Mouse (Mus musculus) spleen, adult 18-20 months (tissue): ENCODE results near the gene Trmt112.

Experiments
- DNase-seq, 2 experiments: peaks; one replicate each; pipeline ENCODE4 v3.0.0; 2022; ENCODE audit warnings: mixed read lengths in 2 of 2

The Trmt112 gene

DNA sequence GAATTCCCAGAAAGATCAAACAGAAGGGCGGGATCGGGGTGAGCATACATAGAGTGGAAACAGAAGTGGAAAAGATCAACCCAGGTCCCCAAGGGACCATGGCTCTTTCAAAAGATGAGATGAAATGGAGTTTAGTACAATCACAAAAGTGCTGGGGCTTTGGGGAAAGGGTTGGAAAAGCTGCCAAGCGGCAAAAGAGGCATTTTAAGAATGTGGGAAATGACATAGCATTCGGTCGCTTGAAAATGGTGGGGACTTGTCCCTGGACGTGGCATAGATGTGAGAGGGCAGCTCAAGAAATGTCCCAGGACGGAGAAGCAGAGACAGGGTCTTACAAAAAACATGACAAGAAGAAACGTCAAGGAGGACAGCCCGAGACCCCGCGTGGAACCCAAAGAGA, 477 bp upstream of the Trmt112 start:
- DNase-seq: no peak

DNA sequence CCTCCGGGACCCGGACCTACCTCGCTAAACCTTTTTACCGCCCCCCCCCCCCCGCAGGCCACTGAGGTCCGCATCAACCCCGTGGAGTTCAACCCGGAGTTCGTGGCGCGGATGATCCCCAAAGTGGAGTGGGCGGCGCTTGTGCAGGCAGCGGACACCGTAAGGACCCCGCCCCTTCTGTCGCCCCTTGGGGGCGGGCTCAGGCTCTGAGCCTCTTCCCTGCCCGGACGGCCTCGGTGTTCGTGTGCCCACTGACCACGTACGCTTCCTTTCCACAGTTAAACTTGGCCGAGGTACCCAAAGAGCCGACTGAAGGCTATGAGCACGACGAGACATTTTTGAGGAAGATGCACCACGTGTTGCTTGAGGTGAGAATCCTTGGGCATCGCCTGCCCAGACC, 808 bp downstream of the Trmt112 start:
- DNase-seq: peak; percentile 55

DNA sequence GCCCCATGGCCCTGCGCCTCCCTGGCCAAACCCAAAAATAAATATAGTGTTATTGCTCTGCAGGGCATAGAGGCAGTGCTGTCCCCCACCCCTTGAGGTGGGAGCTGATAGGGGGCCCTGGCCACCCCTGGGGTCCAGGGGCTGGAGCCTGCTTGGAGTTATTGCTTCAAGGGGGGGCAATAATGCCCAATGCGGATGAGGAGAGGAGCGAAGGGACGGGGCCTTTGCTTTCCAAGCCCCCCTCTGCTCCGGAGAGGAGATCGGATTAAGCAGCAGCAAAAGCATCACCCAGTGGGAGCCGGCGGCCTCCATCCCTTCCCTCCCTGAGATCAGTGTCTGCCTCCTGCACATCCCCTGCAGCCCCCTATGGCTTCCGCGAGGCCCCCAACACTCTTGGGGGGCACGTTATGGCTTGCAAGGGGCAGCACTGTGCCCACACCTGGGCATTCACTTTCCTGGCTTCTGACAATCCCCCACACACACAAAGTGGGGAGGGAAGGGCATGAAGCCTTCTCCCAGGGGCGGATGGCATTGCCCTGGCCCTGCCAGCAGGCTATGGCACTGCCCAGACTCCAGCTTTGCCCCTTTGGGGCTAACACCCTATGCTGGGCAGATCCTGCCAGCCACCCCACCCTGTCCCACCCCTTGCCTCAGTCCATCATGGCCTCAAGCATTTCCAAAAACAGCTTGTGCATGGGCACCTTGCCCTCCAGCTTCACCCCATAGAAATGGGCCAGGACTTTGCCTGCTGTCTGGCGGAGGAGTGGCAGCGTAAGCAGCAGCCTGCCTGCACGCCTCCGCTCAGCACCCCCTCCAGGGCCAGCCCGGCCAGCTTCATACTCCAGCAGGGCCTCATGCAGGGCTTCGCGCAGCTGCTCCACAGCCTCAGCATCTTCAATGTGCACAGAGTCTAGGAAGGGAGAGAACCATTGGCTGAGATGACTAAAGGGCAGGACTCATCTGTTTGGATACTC, 1.9 kb downstream of the Trmt112 start:
- DNase-seq: no peak

DNA sequence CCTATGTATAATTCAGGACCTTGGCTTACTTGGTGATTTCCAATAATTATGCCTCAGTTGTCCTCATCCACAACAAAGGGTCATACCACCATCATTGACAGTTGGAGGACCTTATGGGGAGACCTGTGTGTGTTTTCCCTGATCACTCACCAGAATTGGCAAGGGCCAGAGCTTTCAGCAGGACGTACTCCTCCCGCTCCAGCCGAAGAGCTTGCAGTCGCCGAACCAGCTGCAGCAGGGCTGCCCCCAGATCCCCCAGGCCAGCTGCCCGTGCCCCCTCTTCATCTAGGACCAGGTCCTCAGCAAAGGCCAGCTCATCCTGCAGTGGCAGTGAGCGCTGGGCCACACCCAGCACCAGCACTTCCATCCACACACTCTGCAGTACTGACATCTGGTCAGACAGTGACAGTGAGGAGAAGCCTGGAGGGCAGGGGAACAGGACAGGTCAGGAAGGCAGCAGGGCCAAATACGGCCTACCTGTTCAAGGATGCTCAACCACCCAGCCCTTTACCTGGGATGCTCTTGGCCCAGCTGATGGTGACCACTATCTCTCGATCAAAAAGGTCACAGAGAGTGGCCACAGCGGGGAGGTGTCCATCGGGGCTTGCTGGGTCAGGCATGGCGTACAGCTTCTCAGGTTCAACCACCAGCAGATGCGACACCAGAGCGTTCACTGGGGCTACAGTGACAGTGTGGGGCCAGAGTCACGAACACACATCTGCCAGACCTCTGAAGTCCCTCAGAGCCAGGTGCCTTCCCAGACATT, 2.9 kb downstream of the Trmt112 start:
- DNase-seq: no peak

DNA sequence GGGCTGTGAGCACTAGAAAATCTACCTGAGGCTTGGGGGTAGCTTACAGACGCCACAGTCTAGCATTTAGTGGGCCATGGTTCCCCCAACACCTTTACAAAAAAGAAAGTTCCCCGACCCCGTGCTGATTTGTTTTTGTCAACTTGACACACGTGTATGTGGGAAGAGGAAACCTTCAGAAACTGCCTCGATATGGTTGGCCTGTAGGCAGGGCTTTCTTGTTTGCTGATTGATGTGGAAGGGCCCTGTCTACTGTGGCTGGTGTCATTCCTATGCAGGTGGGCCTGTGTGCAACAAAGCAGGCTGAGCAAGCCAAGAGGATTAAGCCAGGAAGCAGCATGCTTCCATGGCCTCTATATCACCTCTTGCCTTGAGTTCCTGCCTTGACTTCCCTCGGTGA, 3.5 kb downstream of the Trmt112 start:
- no peak for DNase-seq

DNA sequence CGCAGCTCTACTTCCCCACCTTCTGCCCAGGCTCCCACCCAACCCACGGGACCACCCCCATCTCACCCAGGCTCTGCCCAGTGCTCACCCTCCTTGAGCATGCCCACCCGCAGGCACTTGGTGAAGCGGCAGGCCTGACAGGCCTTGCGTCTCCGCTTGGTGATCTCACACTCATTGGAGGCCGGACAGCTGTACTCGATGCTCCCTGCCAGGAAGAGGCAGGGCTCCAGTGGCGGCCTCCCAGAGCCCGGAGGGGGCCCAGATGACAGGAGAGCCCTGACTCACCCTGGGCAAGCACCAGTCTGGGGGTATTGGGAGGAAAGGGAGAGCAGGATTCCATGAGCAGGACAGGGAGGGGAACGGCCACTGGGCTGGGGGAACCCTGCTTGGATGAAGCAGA, 4.5 kb downstream of the Trmt112 start:
- no peak for DNase-seq

DNA sequence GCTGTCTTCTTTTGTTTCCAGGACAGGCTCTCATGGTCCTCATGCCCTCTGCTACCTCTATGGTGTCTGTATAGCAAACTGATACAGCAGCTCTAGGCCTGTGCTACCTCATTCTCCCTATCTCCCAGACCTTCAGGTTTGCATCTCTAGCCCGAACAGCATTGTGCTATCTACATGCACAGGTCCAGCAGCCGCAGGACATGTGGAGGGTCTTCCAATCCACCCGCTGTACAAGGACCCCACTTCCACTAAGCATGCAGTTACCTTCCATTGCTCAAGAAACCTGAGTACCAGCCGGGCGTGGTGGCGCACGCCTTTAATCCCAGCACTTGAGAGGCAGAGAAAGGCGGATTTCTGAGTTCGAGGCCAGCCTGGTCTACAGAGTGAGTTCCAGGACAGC, 5.0 kb downstream of the Trmt112 start:
- DNase-seq: no peak

DNA sequence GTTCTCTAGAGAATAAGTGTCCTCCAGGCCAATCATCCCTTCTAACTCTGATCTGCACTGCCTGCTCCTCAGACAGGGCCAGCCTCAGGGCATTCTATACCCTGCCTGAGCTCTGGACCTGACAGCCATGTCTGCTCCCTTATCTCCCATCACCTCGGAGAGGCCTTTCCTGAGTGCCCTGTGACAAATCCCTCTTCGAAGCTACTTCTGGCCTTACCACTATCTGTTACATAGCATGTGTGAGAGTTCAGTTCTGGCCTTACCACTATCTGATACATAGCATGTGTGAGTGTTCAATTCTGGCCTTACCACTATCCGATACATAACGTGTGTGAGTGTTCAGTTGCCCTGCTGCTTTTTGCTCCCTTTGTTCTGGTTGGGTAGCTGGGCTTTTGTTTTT, 5.8 kb downstream of the Trmt112 start:
- DNase-seq: no peak

DNA sequence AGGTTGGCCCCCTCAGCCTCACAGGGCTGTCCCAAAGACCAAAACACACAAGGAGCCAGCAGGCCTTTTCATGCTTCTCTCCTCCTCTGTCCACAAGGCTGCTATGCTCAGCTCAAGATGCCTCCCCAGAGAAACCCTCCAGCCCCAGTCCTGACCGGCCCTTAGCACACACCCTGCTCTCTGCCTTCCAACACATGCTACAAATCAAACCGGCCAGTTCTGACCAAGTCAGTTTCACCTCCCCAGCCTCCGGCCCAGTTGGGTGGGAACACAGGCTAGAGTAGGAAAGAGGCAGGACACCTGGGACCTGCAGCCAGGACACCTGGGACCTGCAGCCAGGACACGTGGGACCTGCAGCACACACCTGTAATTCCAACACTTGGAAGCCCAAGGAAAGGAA, 7.0 kb downstream of the Trmt112 start:
- no peak for DNase-seq

DNA sequence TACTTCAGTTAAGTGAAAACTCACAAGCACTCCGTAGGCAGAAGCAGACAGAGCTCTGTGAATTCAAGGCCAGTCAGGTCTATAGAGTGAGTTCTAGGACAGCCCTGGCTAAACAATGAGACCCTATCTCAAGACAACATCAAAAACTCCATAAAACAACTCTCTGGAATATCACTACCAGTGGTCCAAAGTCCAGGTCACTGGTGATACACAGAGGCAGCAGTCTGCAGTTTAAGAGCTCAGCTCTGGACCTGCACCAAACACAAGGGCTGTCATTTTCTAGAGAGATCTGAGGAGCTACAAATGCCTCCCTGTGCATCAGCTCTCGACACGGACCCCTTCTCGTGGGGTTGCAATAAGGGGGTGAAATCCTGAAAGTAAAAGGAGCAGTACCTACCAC, 8.8 kb downstream of the Trmt112 start:
- DNase-seq: no peak

DNA sequence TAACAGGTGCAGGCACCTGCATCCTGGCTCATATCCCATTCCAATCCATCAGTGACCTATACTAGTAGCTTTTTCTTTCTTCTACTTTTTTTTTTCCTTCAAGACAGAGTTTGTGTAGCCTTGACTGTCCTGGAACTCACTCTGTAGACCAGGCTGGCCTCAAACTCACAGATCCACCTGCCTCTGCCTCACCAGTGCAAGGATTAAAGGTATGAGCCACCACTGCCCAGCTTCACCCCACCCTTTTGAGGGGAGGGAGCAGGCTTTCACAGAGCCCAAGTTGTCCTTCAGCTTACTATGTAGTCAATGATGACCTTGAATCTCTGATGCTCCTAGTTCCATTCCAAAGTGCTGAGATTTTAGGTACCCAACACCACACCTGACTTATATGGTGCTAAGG, 9.9 kb downstream of the Trmt112 start:
- DNase-seq: no peak

DNA sequence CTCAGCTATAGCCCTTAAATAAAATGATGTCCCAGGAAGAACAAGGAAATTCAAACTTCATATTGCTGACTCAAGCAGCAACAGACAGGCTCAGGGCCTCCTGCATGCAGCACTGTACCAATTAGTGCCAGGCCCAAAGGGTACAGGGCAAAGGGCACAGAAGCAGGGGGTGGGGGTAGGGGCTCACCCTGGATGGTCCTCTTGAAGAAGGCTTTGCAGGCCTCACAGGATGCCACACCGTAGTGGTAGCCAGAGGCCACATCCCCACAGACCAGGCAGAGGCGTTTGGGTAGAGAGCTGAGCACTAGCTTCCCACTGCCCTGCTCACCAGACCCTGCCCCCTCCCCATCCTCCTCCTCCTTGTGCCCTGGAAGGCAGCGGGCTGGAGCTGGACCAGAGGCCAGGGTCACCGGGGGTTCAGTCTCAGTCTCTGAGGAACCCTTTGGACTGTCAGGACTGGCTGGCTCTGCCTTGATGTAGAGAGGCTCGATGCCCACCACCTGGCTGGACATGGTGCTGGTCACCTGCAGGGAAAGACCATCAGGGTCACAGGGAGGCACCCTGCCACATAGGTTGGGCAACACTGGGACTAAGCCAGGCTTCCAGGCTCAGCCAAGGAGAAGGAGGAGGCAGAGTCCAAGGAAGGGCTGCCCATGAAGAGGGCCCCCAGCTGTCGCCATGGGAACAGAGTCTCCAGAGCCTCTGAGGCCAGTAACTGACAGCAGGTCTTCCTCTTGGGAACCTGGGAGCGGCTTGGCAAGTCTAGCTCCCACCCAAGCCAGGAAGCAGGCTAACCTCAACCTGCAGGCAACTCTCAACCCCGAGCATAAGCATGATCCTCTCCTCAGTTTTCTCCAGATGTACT, 10.6 kb downstream of the Trmt112 start:
- DNase-seq: no peak

DNA sequence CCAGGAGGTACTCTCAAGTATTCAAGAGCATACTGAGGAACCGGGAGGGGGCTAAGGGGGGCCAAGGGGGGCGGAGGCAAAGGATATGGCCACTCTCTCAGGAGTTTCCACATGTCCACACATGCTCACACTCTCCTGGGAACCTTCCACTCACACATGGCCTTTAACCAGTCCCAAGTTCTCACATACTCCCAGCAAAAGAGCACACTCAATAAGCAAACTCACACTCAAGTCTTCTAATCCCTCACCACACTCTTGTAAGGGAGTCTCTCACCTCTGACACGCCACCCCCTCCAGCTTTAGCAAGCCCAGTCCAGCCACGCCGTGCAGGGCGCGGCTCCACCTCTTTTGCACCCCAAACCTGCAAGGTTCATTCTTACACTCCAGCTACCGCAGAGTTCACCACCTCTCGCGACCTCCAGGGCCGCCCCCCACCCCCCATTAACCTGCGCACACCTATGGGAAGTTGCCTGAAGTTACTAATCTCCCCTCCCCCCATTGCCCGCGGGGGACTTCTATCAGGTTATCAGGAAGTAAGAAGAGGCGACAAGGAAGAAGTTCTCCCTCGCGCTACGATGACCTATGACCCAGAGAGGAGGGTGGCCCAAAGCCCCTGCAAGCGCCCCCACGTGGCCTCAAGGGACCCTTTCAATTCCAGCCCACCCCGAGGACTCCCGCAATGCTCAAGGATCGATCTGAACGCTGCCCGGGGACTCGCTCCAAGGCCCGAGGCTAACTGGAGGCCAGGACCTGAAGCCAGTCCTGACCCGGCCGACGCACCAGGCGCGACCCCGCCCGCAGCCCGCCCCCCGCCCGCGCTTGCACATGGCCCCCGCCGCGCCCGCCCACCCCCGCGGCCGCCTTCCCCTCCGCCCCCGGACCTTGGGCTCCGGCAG, 11.5 kb downstream of the Trmt112 start:
- peak; percentile 58 to 68 for DNase-seq

DNA sequence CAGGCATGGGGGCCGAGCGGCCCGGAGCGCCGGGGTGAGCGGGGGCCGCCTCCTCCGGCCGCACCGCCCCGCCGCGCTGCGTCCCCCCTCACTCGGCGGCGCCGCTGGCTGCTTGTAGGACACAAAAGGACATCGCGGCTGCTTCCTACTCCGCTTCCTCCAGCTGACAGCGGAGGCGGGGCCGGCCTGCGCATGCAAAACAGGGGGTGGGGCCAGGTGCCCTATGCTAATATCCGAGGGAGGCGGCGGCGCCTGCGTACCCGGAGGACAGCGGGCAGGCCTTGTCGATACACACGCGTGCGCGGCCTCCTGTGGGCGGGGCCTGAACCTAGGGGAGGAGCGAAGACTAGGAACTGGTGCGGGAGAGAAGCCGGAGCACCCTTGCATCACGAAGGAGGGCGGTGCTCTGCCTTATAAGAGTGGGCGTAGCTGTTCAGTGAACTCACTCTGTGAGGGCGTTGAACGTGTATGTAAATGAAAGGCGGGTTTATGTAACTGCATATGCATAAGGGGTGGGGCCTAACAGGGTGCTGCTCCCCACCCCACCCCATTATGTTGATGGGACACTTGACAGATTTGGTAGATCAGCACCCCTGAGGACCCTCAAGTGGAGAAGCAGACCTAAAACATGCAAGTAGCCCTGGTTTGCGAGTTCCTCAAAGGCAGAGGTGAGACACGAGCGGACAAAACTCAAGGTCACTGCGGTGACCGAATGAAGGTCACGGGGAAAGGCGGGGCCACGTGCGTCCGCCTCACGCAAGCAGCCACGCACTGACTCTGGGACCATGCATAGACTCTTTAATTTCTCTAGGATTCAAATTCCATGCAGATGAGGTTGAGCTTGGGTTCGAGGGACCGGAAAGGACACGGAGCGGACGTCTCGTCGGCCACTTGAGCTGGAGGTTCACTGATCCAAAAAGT, 12.4 kb downstream of the Trmt112 start, which contains the start of gene Esrra:
TSS of gene Esrra (minus strand) at position 167 of the 921 bp plus-strand sequence.
- peak; percentile 100 for DNase-seq

DNA sequence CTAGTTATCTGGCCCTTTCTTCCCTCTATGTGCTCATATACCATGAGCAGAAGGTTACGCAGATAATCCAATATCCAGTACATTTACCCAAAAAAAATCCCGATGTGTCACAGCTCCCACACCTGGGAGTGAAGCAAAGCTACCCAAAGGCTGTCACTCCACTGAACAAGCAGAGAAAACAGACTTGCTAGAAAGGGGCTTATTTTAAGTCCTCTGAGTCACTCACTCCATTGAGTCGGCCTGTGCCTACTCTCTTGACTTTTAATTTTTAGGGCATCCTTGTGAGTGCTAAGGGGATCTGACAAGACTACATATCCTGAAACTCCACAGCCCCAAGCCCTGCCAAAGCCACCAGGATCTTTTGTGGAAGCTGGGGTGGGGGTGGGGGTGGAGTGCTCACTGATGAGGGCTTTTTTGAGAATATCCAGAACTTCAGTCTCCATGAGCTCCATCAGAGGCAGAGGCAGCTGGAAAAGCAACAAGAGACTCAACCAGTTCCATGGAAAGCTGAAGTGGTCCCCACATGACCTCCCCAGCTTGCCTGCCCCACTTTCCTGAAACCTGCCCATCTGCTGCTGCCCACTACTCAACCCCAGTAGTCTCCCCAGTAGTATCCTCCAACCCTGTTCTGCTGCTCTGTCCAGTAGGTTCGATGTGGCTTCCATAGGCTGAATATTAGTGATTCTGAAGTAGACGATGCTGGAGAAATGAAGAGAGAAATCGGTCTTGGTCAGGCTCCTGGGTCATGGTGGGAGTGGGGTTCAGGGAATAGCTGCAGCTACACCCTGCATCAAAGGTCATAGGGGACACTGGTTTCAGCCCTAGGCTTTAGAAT, 13.6 kb downstream of the Trmt112 start:
- DNase-seq: no peak

DNA sequence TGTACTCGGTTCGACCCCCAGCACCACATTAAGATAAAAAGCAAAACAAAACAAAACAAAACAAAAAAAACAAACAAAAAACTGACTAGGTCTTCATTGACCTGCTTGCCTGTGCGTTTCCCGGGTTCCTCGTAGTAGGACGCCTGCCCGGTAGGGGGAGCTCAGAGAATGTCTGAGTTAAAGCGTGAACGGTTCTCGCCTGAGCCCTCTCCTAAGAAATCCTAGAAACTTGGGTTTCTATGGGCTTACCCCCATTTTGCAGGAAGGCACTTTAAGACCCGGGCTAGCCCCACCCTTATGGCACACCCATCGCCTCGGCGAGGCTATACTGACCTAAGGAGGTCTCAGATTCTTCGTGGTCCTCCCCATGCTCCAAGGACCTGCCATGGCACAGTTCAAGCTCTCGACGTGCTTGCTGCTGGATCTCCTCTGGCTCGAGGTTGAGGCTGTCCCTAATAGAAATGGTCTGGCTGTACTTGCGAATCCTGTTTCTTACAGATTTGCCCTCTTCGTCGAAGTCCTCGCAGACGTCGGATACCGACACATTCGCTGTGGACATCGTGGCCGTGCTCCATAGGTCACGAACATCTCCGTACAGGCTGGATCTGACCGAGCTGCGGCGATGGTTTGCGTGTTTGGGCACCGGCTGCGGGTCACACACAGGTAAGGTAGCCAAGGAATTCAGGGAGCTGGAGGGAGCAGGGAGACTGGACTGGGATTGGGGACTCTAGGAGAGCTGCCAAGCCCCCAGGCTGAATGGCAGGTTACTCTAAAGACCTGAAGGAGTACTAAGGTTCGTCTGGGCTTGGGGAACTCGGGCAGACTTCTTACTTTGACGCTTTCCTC, 15.2 kb downstream of the Trmt112 start:
- peak; percentile 68 to 91 for DNase-seq

DNA sequence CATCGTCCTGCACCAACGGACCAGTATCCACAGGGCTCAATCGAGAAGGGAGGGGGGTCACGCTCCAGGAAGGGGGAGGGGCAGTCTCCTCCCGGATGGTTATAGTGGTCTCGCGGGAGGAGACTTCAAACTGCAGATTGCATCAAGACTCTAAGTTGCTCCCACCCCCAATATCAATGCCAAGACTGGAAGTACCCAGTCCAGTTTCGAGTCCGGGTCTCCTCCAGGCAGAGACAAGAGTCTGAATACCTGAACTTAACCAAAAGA, 15.7 kb downstream of the Trmt112 start, which contains the start of gene Catsperz:
TSS of gene Catsperz (minus strand) at position 74 of the 267 bp plus-strand sequence.
- DNase-seq: no peak

DNA sequence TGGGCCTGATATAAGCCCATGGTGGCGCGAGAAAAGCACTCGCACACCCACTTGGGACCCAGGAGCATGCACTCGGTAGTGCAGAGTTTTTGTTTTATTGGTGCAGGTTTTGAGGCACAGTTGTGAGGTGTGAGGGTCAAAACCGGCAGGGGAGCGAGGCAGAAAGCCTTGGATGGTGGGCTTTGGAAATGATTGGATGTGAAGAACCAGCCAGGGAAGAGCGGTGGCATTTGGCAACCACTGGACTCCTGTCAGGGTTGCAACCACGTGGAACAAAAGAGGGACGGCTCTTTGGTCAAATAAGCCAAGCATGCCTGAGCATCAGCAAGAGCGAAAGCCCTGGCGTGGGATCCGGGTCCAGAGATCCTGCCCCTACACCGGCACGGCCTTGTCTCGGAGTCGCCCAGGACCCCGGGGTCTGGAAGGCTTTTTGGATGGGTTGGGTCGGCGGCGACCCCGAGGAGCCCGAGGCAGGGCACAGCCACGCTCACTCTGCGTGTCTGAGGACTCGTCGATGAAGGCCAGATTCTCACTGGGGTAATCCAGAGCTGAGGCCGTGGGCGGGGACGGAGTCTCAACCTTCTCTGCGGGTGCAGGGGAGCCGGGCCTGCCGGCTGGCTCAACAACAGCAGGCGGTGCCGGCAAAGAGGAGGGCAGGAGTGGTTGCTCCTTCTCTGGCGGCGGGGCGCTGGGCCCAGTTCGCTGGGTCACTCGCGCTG, 16.3 kb downstream of the Trmt112 start:
- DNase-seq: no peak
